Mouse (Mus musculus): ENCODE measurements around the gene Fam120b. TPM values are rescaled to one million over a fixed set of nuclear protein-coding genes. Genes with fewer than 3 reads are reported as not detected.

Gene Fam120b
- polyA plus RNA-seq, 1 experiment = 11.5 TPM

DNA sequence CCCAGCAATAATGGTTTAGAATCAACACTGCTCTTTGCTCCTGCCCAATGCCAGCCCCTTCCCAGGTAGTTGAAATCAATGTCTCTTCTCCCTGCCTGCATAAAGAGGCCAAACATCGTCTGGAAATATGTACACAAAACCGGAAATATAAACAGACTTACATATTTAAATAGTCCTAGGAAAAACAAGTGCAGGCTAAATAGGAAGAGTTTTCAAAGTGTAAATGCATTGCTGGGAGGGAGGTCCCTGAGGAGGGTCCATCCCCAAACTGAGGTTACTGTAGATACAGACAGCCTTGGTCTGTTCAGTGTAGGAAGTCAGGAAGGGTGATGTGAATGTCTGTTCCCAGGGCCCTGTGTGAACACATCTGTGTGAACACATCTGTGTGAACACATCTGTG lies 10.6 kb downstream of the Fam120b start:
- DNase-seq = no peak
- no peaks in the 10 kb centered on the region for H3K4me1 ChIP-seq (ENCODE audit: control insufficient read depth, insufficient read depth, low read length)
- WGBS = 72% methylated on average over 2 of the region's 2 CpGs
- TF ChIP-seq CTCF (IDR thresholded peaks at IDR 0.05; ENCODE audit: insufficient read depth, low read length) = no peak
- TF ChIP-seq POLR2A (IDR thresholded peaks at IDR 0.05; ENCODE audit: borderline replicate concordance, extremely low read depth, low read depth, low read length) = no peak
- H3K4me3 ChIP-seq (replicated peaks; ENCODE audit: extremely low read depth, low read depth, low read length) = no peak overlapping the region

DNA sequence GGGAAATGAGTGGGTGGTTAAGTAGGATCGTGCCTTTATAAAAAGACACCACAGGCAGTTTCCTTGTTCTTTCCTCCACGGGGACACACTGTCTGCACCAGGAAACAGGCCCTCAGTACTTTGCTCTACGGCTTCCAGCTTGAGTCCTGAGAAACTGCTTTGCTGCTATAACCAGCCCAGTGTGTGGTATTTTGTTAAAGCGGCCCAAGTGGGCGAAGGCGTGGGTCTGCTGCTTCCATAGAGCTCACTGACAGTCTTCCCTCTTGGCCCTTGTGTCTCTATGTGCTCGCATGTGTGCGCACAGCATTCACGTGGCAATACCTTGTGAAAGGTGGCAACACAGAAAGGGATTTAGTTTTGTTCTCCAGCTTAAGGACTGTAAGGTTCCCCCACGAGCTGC lies 13.3 kb downstream of the Fam120b start:
- no peak for DNase-seq
- WGBS = 85% methylated on average over 10 of the region's 10 CpGs
- H3K4me3 ChIP-seq (replicated peaks; ENCODE audit: extremely low read depth, low read depth, low read length) = no peak overlapping the region
- TF ChIP-seq CTCF (IDR thresholded peaks at IDR 0.05; ENCODE audit: insufficient read depth, low read length) (no peak), POLR2A (IDR thresholded peaks at IDR 0.05; ENCODE audit: borderline replicate concordance, extremely low read depth, low read depth, low read length) (no peak)
- no peaks in the 10 kb centered on the region for H3K4me1 ChIP-seq (ENCODE audit: control insufficient read depth, insufficient read depth, low read length)

DNA sequence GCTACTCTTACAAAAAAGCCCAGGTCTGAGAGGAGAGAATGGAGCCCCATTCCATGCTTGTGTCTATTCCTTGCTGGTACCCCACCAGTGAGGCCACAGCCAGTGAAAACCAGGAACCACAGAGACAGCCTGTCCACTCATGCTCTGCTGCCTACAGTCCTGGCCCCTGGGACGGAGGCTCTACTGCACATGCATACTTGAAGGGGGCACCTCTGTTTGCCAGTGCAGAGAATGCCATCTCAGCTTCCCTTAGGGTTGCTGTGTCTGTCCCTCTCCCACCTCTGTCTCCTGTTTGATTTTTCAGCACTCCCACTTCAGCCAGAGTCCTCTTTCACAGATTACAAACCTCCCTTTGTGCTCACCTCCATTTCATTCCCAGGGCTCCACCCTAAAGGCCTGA lies 14.9 kb downstream of the Fam120b start:
- no peaks in the 10 kb centered on the region for H3K4me1 ChIP-seq (ENCODE audit: control insufficient read depth, insufficient read depth, low read length)
- WGBS = 89% methylated on average over 1 of the region's 1 CpGs
- TF ChIP-seq POLR2A (IDR thresholded peaks at IDR 0.05; ENCODE audit: borderline replicate concordance, extremely low read depth, low read depth, low read length) (no peak), CTCF (IDR thresholded peaks at IDR 0.05; ENCODE audit: insufficient read depth, low read length) (no peak)
- no peak overlapping the region for H3K4me3 ChIP-seq (replicated peaks; ENCODE audit: extremely low read depth, low read depth, low read length)
- no peak for DNase-seq

DNA sequence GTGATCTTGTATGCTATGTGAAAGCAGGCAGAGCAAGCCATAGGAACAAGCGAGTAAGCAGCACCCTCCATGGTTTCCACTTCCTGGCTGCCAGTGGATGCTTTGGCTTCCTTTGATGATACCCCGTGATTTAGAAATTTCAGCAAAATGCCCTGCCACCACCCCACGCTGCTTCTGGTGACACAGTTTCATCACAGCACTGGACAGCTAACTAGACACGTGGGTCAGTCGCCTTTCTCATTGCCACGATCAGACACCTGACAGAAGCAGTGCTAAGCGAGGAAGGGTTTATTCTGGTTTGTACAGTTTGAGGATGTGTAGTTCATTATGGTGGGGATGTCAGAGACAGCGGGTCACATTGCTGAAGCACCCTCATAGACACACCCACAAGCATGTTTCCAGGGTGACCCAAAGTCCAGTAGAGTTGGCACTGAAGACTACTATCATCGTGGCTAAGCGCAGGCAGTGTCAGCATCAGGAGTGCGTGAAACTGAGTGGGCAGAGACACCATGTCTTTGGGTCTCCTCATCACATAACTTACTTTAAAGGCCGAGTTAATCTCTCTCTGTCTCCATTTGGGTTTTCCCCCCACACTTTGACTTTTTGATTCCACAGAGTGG lies 20.7 kb downstream of the Fam120b start:
- DNase-seq = no peak
- Histone ChIP-seq H3K4me3 (replicated peaks; ENCODE audit: extremely low read depth, low read depth, low read length) (no peak overlapping the region), H3K4me1 (ENCODE audit: control insufficient read depth, insufficient read depth, low read length) (no peaks in the 10 kb centered on the region)
- 92% methylated on average over 12 of the region's 12 CpGs for WGBS
- TF ChIP-seq CTCF (IDR thresholded peaks at IDR 0.05; ENCODE audit: insufficient read depth, low read length) = no peak
- TF ChIP-seq POLR2A (IDR thresholded peaks at IDR 0.05; ENCODE audit: borderline replicate concordance, extremely low read depth, low read depth, low read length) = no peak

DNA sequence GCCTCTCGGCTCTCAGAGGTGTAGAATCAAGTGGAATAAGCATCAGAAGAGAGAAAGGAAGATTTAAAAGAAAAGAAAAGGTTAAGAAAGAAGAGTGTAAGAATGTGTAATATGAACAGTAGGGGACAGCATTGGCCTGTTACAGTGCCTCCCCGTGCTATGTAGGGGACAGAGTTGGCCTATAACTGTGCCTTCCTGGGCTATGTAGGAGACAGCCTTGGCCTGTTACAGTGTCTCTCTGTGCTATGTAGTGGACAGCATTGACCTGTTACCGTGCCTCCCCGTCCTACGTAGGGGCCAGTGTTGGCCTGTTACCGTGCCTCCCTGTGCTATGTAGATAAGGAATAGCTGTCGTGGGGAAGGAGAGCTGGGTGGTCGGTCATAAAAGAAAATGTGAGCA lies 23.5 kb downstream of the Fam120b start:
- no peak overlapping the region for H3K4me3 ChIP-seq (replicated peaks; ENCODE audit: extremely low read depth, low read depth, low read length)
- TF ChIP-seq POLR2A (IDR thresholded peaks at IDR 0.05; ENCODE audit: borderline replicate concordance, extremely low read depth, low read depth, low read length) = no peak
- TF ChIP-seq CTCF (IDR thresholded peaks at IDR 0.05; ENCODE audit: insufficient read depth, low read length) = no peak
- no peaks in the 10 kb centered on the region for H3K4me1 ChIP-seq (ENCODE audit: control insufficient read depth, insufficient read depth, low read length)
- no peak for DNase-seq
- 89% methylated on average over 8 of the region's 8 CpGs for WGBS

DNA sequence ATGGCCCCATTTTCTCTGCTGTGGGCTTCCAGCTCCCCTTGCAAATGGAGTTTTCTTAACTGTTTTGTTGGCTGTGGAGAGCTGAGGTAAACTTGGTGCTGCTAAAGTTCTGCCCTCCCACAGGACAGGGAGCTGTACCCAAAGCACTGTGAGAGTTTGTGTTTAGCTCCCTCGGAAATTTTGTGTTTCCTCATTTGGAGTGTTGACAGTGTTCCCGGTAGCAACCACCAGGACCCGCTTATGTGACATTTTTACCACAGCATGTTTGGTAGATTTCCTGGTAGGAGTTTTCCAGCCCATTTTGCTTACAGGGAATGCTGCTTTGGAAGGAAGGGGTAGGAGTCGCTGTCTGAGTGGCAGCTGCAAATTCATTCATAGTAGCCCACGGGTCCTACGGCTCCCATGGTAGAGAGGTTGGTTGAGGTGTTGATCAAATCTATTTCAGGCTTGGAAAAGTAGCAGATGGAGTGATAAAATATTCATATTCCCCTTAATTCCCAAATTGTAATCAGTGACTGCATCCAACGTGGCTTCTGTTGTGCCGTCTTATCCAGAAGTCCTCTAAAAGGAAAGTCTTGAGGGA lies 24.1 kb downstream of the Fam120b start:
- Histone ChIP-seq H3K4me1 (ENCODE audit: control insufficient read depth, insufficient read depth, low read length) (no peaks in the 10 kb centered on the region), H3K4me3 (replicated peaks; ENCODE audit: extremely low read depth, low read depth, low read length) (no peak overlapping the region)
- TF ChIP-seq CTCF (IDR thresholded peaks at IDR 0.05; ENCODE audit: insufficient read depth, low read length) = no peak
- no peak for TF ChIP-seq POLR2A (IDR thresholded peaks at IDR 0.05; ENCODE audit: borderline replicate concordance, extremely low read depth, low read depth, low read length)
- DNase-seq = no peak
- WGBS = 80% methylated on average over 8 of the region's 8 CpGs

DNA sequence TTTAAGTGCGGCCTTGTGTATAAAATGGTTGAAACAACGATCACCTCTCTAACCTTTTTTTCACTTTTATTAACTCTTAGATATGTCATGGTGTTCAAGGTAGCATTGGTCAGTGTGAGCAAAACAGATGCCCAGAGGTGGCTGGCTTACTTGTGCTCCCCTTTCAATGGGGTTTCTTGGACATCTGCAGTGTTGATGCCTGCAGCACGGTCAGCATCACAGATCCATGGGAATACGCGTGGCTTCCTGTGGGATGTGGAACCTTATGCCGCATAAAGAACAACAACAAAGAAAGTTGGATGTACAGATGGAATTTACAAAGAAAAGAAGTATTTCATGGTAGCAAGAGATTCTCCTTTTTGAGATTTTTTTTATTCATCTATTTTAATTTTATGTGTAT lies 25.4 kb downstream of the Fam120b start:
- no peak overlapping the region for H3K4me3 ChIP-seq (replicated peaks; ENCODE audit: extremely low read depth, low read depth, low read length)
- 96% methylated on average over 6 of the region's 6 CpGs for WGBS

DNA sequence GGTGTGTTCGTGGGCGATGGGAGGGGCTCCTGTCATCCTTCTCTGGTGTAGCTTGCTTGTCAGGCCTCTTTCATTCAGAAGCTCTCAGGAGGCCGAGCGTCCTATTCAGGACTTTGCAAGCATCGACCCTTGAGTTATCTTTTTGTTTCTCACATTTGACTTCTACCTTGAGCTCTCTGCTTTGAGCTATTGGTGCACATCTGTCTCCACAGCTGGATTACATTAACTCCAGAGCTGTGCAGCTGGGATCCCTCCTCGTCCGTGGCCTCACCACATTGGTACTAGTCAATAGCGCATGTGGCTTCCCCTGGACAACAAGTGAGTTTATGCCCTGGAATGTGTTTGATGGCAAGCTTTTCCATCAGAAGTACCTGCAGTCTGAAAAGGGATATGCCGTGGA lies 26.7 kb downstream of the Fam120b start:
- no peak for DNase-seq
- no peak overlapping the region for H3K4me3 ChIP-seq (replicated peaks; ENCODE audit: extremely low read depth, low read depth, low read length)
- no peaks in the 10 kb centered on the region for H3K4me1 ChIP-seq (ENCODE audit: control insufficient read depth, insufficient read depth, low read length)
- TF ChIP-seq CTCF (IDR thresholded peaks at IDR 0.05; ENCODE audit: insufficient read depth, low read length) (no peak), POLR2A (IDR thresholded peaks at IDR 0.05; ENCODE audit: borderline replicate concordance, extremely low read depth, low read depth, low read length) (no peak)
- WGBS = 90% methylated on average over 9 of the region's 9 CpGs

More for the DNA sequence above, 25.4 kb downstream of the Fam120b start:
- H3K4me1 ChIP-seq (ENCODE audit: control insufficient read depth, insufficient read depth, low read length) = no peaks in the 10 kb centered on the region
- no peak for DNase-seq
- TF ChIP-seq POLR2A (IDR thresholded peaks at IDR 0.05; ENCODE audit: borderline replicate concordance, extremely low read depth, low read depth, low read length) (no peak), CTCF (IDR thresholded peaks at IDR 0.05; ENCODE audit: insufficient read depth, low read length) (no peak)

DNA sequence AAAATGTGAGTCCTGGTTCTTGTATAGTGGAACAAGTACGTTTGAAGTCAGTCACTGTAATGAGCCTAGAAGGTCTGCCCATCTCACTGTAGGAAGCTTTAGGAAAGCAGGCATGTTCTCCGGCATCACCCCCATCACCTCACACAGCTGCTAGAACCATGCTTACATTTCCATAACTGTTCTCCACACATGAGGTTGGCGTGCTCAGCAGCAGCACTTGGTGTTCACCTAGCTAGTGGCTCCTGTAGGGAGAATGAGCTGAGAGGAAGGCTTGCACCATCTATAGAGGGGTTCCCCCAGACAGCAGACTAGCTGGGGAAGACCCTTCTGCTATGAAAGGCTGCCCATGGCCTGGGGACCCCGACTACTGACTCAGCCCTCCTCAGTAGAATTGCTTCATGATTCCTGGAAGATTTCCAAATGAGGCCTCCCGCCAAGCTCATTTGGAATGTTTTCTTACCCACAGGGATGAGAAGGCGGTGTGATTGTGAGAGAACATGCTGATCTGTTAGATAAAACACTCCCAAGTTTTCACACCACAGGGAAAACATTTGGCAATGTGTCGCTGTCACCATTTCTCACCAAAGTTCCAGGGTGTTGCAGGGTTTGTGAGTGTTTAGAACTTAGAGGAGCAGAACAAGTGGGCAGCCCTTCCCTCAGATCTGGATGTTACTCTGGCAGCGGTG lies 27.2 kb downstream of the Fam120b start:
- Histone ChIP-seq H3K4me1 (ENCODE audit: control insufficient read depth, insufficient read depth, low read length) (no peaks in the 10 kb centered on the region), H3K4me3 (replicated peaks; ENCODE audit: extremely low read depth, low read depth, low read length) (no peak overlapping the region)
- no peak for DNase-seq
- 63% methylated on average over 8 of the region's 8 CpGs for WGBS
- no peak for TF ChIP-seq POLR2A (IDR thresholded peaks at IDR 0.05; ENCODE audit: borderline replicate concordance, extremely low read depth, low read depth, low read length)

DNA sequence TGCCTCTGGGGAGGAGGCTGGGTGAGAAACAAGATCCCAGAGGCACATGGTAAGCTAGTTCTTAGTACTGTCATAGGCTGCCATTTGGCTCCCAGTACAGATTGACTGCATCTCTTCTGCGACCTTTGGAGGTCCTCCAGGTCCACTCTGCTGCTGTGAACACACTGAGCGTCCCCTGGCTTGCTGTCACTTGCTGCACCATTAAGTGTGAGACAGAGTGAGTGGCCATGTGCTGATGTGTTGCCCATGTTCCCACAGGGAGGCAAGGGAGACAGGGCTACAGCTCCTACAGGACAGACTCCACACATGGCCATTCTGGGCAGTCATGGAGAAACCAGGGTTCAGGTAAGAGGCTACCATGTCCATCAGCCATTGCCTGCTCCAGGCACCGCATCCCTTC lies 29.9 kb downstream of the Fam120b start:
- WGBS = 88% methylated on average over 3 of the region's 3 CpGs
- TF ChIP-seq POLR2A (IDR thresholded peaks at IDR 0.05; ENCODE audit: borderline replicate concordance, extremely low read depth, low read depth, low read length) = no peak
- no peak for TF ChIP-seq CTCF (IDR thresholded peaks at IDR 0.05; ENCODE audit: insufficient read depth, low read length)
- Histone ChIP-seq H3K4me1 (ENCODE audit: control insufficient read depth, insufficient read depth, low read length) (no peaks in the 10 kb centered on the region), H3K4me3 (replicated peaks; ENCODE audit: extremely low read depth, low read depth, low read length) (no peak overlapping the region)
- no peak for DNase-seq
